Mouse (Mus musculus) bone marrow, adult 2 months (tissue): ENCODE measurements around the gene Rab3a.

Experiments used
- CTCF ChIP-seq: fragments of 200-500 bp; IDR thresholded peaks from 2 replicates; pipeline ENCODE4 v1.5.1; 2011; ENCODE audit warnings: low read length, control low read depth; ENCODE audit not compliant: control insufficient read depth, insufficient read depth
- POLR2A ChIP-seq: fragments of 200-500 bp; IDR thresholded peaks from 2 replicates; pipeline ENCODE4 v1.6.1; 2011; ENCODE audit warnings: low read depth, mild to moderate bottlenecking, control low read depth, low read length, borderline replicate concordance; ENCODE audit not compliant: control insufficient read depth

DNA sequence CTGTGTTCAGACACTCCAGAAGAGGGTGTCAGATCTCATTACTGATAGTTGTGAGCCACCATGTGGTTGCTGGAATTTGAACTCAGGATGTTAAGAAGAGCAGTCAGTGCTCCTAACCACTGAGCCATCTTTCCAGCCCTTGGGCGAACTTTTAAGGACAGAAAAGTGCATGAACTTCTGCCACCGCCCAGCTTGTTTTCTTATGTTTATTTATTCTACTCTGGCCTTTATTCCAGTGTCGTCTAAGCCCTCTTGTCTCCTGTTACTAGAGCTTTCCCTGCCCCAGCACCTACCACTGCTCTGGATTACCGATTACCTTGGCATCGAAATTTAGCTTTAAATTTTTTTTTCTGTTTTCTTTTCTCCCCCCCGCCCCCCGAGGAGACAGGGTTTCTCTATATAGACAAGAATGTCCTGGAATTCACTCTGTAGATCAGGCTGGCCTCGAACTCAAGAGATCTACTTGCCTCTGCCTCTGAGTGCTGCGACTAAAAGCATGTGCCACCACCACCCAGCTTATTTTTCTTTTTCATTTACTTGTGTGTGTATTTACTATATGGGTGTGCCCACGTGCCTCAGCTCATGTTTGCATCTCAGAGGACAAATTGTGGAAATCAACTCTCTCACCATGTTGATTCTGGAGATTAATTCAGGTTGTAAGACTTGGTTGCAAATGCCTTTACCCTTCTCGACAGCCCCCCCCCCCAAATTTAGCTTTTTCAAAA, 48.5 kb downstream of the Rab3a start:
- TF ChIP-seq CTCF (no peak), POLR2A (no peak)
